Mouse (Mus musculus) cerebellum, postnatal 4 days (tissue): Measurements from ENCODE around the gene Dars2.

Source experiments
- DNase-seq, 2 experiments: peaks; one replicate each; pipeline ENCODE4 v3.0.0; 2022; ENCODE audit warnings: low spot score in 2 of 2, mixed read lengths in 1 of 2

Dars2 gene

DNA sequence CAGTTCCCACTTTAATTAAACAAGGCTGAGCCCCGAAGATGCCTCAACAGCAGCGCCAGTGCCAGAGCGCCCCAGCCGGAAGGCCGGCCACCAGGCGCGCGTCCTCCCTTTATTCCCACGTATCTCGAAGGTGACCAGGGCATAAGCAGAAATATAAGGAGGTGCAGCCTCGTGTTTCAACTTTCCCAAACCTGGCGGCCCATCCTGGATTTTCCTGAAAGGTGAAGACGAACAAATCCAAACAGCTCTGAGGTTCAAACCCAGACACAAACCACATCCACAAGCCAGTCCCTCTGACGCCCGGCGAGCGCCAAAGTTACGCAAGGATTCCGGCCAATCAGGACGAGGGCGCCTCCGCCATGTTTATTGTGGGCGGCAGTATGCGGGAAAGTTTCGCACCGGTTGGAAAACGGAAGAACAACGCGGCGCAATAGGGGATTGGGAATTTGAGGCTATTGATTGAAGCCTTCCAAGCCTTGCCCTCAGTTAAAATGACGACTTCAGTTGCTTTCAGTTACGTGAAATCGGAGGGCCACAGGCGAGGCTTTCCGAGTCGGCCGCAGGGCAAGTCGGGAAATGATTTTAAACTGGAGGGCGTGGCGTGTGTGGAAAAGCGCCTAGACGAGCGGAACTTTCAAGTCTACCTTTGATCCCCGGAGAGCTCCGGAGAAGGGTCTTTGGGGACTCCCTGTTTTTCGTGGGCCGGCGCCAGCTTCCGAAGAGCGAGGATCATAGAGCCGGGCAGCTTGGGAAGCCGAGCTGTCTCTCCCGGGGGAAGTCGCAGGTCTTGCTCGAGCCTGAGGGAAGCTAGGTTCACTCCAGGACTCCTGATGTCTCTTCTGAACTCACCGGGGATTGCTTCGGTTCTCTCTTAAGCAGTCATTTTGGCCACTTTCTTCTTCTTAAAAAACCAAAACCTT is at the start of gene Dars2, which contains the start of gene Cenpl:
Gene Dars2 (minus strand): TSS at position 307 of the 920 bp plus-strand sequence.
Gene Cenpl (plus strand): TSS at position 362 of the 920 bp plus-strand sequence.
- DNase-seq, result peak; percentile 86 to 93

DNA sequence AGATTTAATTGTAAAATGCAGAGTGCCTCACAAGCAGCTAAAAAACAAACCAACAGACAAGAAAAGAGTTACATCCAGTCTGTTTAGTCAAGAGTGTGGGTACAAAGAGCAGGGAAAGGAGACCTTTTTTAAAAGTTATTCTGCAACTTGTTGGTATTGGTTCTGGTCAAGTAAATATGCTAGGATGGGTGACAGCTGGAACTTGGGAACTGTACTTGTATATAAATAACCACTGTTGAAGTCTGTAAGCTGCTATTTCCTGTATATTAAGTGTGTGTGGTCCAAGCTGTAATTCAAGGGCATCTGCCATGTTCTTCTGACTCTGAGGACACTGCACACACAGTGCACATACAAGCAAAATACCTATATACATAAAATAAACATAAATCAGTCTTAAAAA is 44.1 kb upstream of the Dars2 start:
- no peak for DNase-seq

DNA sequence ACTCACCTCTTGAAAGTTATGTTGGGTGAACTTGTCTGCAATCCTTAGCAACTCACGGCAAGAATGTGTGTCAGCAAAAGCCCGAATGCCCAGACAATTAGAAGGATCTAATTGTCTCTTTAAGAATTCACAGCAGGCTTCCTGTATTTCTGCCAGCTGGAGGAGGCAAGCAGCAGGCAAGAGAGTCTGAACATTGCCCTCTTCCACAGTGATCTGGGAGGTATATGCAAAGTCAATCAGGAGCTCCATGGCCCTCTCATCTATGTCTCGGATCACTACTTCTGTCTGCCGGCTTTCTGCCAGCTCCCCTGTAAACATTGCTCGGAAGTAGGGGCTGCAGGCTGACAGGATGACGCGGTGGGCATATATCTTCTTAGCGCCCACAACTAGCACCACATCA is 38.8 kb upstream of the Dars2 start:
- no peak for DNase-seq

DNA sequence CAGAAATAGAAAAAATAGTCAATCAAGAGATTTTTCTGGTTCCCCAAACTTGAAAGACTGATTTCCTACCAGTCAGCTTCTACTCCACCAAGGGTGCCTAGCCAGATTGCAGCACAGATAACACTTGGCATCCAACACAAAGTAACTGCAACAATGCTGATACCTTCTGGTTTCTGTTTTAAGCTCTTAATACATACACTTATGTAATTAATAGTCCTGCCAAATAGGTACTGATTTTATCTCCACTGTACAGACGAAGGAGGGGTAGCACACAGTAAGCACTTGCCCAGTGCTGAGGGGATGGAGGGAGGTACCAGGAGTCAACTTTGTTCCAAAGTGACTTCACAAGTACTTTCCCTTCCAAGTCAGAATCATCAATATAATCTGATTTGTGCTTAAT is 33.4 kb upstream of the Dars2 start:
- DNase-seq, result no peak

DNA sequence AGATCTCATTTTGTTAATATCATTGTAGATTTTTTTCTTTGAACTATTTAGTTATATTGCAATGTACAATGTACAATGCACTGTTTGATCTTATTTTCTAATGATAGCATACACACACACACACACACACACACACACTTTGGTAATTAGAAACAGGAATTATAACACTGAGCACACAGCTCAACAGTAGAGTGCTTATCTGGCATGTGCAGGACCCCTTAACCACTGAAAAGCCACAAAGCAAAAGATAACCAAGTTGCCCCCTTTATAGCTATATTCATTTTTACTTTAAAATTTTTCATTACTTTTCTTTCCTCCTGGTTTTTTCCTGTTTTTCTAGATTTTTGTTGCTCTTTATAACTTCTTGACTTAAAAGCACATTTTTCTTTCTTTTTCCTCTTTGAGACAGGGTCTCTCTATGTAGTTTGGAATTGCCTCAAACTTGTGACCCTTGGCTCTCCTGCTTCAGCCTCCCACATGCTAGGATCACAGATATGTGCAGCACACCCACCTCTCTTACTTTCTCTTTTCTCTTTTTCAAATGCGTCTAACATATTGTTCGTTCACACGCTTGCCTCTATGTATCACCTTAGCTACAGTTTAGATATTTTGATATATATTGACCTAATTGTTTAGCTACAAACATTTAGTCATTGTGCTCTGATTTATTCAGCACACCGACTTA is 29.4 kb upstream of the Dars2 start:
- no peak for DNase-seq

DNA sequence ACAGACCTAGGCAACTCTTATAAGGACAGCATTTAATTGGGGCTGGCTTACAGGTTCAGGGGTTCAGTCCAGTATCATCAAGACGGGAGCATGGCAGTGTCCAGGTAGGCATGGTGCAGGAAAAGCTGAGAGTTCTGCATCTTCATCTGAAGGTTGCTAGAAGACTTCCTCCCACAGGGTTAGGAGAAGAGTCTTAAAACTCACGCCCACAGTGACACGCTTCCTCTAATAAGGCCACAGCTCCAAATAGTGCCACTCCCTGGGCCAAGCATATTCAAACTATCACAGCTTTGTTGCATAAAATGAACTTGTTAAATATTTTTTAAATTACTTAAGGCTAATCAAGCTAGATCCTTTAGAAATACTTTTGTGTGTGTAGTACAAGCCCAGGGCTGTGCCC is 6.8 kb upstream of the Dars2 start:
- DNase-seq, result no peak

DNA sequence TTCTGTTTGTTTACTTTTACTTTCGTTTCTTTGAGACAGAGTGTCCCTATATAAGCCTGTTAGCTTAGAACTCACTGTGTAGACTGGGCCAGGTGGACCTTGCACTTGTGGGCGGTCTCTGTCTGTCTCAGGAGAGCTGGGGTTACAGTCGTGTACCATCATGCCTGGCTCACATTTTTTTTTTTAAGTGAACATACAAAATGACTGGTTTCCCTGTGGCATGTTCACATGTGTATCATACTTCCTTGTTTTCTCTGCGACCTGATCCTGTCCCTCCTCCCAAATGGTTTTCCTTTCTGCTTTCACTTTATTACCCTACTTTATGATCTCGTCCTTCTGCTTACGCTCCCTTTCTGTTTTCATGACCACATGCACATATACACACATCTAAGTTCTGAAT is 5.8 kb upstream of the Dars2 start:
- no peak for DNase-seq

DNA sequence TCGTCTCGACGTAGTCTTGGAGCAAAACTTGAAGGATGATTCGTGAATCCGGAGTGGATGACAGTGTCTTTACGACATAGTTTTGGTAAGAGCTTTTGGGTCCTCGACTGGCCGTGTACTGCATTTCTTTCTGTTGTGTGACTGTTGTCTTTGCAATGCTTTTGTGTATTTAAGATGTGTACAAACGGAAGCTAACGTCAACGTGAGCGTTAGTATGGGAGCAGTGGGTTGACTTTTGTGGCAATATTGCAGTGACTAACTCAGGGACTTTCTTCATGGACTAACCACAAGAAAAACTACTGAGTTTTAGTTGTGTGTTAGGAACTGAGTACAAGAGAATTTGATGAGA is 788 bp upstream of the Dars2 start:
- DNase-seq, result no peak

DNA sequence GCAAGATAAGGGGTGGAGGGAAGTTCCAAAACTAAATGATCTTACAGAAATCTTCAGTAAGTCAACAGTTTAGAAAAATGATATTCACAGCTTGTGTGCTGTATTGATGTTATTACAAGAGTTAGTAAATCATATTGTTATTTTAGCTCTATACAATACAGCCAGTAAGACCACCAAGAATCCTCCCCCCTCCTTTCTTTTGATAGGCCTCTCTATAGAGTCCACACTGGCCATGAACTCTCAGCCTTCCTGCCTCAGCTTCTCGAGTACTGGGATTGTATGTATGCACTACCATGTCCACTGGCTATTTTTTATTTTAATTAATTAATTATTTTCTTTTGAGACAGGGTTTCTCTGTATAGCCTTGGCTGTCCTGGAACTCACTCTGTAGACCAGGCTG is 7.1 kb downstream of the Dars2 start:
- DNase-seq, result no peak

DNA sequence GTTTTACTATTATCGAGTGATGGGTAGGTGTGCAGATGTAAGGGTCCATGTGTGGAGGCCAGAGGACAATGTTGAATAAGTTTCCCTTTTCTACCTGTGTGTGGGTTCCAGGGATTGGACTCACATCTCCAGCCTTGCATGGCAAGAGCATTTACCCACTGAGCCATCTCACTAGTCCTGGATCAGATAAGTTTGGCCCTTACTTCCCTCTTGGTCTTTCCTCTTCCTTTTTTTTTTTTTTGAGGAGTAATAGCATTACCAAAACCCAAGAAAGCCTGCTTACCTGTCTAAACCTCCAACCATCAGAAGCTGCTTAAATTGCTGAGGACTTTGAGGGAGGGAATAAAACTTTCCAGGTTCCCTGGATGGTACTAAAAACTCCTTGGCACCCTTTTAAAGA is 13.3 kb downstream of the Dars2 start:
- no peak for DNase-seq

DNA sequence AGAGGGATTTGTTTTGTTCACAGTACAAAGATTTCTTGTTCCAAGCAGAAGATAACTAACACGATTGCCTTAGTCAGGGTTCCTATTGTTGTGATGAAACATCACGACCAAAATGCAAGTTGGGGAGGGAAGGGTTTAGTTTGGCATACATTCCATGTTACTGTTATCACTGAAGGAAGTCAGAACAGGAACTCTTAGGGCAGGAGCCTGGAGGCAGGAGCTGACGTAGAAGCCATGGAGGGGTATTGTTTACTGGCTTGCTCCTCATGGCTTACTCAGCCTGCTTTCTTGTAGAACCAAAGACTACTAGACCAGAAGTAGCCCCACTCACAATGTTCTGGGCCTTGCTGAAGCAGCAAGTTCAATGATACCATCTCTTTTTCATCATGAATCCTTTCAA is 23.5 kb downstream of the Dars2 start:
- DNase-seq, result no peak

DNA sequence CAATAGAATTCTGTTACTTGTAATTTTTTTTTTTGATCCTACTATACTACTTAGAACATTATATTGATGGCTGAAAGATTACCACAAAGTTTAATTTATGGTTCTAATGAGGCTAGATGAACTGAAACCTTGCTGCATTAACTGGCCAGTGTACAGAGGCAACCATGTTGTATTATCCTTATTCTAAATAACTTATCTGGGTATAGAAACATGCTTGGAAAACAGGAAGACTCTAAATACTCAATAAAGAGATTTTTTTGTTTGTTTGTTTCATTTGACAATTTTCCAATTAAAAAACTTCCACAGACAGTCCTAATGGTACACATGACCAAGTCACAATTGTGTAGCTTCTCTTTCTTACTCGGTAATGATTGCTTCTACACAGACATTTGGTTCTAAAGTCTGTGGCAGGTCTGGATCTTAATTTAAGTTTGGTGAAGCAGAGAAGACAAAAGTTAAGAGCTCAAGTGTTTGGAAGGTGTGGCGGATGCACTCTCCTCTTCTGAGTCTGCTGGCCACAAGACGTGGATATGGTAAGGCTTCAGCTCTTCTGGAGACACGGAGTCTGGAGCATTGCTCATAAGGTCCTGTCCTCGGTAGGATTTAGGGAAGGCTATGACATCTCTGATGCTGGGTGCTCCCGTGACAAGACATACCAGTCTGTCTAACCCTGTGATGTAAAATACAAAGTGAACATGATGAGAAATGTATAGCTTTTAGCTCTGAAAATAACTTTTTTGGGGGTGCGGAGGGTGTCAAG is 29.0 kb downstream of the Dars2 start:
- no peak for DNase-seq

DNA sequence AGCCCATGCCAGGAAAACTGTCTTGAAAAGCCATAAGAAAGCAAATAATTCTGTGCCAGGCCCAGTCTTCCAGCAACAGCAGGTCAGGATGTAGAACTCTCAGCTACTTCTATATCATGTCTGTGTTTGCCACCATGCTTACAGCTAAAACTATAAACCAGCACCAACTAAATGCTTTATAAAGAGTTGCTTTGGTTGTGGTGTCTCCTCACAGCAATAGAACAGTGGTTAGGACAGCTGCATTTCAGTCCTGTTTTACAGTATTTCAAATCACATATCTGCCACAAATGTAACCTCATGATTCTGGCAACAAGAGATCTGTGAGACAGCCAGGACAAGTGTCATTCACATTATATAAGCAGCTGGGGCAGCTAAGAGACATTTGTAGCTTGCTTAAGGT is 29.6 kb downstream of the Dars2 start:
- no peak for DNase-seq

DNA sequence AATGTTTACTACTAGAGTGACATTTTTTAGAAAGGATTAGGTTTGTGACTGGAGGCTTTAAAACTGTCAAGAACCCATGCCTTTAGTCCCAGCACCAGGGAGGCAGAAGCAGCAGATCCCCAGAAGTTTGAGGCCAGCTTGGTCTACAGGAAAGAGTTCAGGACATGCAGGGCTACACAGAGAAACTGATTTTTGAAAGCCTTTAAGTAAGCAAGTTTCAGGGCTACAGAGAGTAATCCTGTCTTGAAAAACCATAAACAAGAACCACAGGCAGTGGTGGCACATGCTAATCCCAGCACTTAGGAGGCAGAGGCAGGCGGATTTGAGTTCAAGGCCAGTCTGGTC is 30.1 kb downstream of the Dars2 start:
- no peak for DNase-seq

DNA sequence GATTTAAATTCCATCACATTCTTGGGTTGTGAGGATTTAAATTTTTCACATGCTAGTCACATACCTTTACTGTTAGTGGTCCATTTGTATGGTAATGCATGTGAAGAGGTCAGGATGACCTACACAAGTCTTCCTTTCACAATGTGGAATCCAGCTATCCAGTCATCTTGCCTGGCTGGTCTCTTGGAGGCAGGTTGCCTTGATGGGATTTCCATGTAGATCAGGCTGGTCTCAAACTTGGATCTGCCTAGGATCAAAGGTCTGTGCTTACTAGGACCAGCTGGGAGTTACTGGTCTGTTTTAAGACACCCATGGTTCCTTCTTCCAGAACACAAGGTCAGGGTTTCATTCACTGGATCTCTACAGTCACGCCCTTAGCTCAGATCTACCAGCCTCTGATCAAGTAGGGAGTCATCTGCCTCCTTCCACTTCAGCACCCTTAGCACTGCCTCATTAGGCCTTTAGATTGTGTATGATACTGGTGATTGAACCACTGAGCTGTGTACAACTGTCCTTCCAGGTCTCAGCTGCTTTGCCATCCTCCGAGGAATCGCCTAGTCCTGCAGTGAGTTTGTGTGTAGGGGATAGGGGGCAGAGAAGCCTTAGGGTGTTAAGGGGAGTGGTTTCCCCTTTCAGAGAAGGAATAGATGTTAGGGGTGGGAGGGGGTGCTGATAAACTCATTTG is 30.6 kb downstream of the Dars2 start:
- DNase-seq, result no peak

DNA sequence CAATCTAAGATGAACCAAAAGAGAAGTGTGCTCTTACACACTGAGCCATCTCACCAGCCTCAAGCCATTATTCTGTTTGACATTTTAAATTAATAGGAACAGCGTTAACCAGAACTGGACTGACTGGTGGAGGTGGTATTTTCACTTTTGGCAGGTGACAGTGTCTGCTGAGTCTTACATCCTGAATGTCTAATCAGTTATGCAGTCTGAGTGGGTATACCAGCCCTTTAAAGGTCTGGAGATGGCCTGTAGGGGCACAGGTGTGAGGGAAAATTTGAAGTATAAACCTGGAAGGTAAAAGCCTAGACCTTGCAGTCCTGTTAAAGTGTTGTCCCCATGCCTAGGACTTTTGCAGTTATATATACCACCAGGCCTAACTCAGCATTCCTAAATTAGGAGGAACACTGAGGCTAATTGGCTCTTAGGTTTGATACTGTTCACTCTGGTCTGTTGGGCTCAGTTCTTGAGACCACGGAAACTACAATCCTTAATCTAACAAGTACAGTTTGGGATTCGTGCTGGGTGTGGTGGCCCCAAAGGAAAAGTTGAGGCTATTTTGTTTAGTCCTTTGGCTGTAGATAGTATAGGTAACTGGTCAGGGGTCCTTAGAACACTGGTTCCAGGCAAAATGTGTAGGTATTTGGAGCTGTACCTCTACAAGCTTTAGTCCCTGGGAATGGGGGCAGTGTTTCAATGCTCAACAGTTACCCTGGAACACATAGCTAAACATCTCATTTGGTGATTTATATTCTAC is 31.3 kb downstream of the Dars2 start:
- no peak for DNase-seq

DNA sequence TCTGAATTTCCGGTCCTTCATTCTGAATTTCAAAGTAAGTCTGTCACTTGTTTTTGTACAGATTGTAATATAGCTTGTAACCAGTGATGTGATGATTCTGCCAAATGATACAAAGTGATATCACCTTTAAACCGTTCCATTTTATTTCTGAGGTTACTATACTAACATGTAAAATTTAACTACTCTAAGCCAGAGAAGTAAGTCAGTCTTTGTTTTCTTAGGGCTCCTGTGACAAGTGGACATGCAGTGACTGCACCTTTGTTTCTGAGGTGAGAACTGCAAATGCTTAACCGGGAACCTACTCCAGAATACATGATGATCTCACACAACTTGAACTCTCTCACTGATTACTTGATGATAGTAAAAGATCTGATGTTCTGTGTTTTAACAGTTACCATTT is 32.5 kb downstream of the Dars2 start:
- no peak for DNase-seq

DNA sequence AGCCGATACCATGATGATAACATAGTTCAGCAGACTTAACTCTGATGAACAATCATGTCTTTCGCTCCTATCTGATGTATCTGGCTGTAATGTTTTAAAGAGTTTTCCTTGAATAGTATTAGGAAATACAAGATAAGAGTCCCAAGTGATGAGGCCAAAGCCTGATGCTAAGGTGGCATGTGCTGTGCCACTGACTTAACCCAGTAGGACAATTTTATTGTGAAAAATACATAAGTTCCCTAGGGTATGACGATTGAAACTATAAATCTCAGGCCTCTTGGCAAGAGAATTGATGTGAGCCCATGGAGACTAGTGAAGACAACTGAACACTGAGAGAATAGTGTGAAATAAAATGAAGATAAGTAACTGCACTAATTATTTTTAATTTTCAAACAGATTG is 32.9 kb downstream of the Dars2 start:
- no peak for DNase-seq

DNA sequence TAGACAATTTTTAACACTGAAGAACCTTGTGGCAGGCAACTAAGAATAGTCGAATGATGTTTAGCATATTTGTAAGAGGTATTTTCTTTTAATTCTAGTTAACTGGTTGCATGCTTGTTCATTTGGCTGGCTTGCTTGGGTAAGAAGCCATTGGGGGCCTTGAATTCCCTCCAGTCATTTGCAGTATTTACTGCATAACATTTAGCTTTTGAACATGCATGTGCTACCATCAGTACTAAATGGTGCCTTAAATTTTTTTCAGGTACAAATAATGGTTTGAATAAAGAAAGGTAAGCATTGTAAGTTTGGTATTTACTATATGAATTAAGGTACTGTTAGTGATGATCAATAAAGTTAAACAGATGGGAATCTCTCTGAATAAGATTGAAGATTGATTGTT is 33.4 kb downstream of the Dars2 start:
- no peak for DNase-seq

DNA sequence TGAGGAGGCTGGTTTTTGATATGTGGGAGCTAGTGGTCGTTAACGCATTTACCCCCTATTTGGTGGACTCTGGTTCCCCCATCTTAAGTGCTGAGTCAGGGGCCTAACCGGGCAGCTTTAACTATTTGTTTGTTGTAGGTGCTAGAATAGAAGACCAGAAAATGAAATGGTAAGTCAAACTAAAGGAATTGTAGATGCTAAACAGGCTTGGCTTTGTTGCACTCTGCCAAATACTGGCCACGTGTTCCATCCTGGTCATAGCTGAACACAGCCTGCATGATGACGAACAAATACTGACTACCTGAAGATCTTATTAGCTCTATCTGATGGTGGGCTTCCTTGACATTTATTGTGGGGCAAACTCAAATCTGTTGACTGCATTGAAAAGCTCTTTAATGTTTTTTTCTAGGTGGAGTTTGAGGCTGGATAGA is 34.0 kb downstream of the Dars2 start:
- no peak for DNase-seq

DNA sequence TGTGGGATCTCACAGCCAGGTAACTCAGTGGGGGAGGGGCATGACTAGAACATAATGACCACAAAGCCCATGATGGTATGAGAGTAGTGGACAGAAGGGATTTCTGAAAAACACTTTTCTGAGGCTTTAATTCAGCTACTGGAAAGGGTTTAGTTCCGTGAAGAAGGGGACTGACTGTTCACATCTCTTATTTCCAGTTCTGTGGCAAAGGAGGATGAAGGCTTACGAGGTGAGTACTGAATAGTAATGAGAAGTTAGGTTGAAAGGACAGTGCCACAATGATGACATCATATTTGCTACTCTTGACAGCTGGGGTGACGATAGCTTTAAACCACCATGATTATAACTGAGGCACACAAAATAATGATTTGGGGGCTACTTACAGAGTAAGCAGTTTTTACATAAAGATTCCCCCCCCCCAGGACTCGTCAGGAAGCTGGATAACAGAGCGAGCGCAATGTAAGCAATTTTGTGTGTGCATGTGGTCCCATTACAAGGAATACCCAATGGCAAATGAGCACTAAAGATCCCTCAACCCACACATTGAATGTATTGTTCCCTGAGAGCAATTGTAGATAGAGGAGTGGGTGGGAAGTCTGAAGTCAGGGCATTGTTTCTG is 34.6 kb downstream of the Dars2 start:
- DNase-seq, result no peak
